Mouse (Mus musculus) E14TG2a.4 (cell line): ENCODE measurements around the gene Ero1l.
A peak's percentile ranks its signal among the peaks of the same experiment; 100 is the strongest.

Experiments
- H3K27me3 ChIP-seq: 2 replicates; pipeline ENCODE4 v1.6.1; 2014; ENCODE audit warnings: low read length, control low read depth; ENCODE audit not compliant: insufficient read depth
- H3K36me3 ChIP-seq: 2 replicates; pipeline ENCODE4 v1.6.1; 2014; ENCODE audit warnings: low read length, control low read depth; ENCODE audit not compliant: insufficient read depth
- H3K4me1 ChIP-seq: replicated peaks from 2 replicates; pipeline ENCODE4 v1.6.1; 2014; ENCODE audit warnings: low read depth, low read length, control low read depth
- H3K4me3 ChIP-seq: replicated peaks from 2 replicates; pipeline ENCODE4 v1.5.1; 2014; ENCODE audit warnings: mild to moderate bottlenecking, low read length
- H3K9me3 ChIP-seq: 2 replicates; pipeline ENCODE4 v1.6.1; 2014; ENCODE audit warnings: low read length, control low read depth
- CTCF ChIP-seq: conservative IDR thresholded peaks from 2 replicates; pipeline ENCODE4 v1.5.1; 2014; ENCODE audit warnings: low read length
- NANOG ChIP-seq: IDR thresholded peaks from 2 replicates; pipeline ENCODE4 v1.6.1; 2014; ENCODE audit warnings: borderline replicate concordance, low read length, mixed read lengths
- POU5F1 ChIP-seq: IDR thresholded peaks from 2 replicates; pipeline ENCODE4 v1.6.1; 2014; ENCODE audit warnings: low read length, borderline replicate concordance

The Ero1l gene

GRCm38 (mm10) chr14:45328072-45328713 is 9.6 kb upstream of the Ero1l start:
- no peak for TF ChIP-seq NANOG
- TF ChIP-seq POU5F1, result no peak
- TF ChIP-seq CTCF, result no peak

GRCm38 (mm10) chr14:45325471-45325870 is 6.9 kb upstream of the Ero1l start:
- H3K4me3 ChIP-seq, result no peak overlapping the region
- H3K9me3 ChIP-seq, result no peaks in the 10 kb centered on the region
- peaks cover 11% of the 10 kb centered on the region for H3K4me1 ChIP-seq
- TF ChIP-seq CTCF (no peak), NANOG (no peak), POU5F1 (no peak)
- no peaks in the 10 kb centered on the region for H3K27me3 ChIP-seq
- no peaks in the 10 kb centered on the region for H3K36me3 ChIP-seq

More at GRCm38 (mm10) chr14:45328072-45328713, 9.6 kb upstream of the Ero1l start:
- H3K9me3 ChIP-seq, result no peaks in the 10 kb centered on the region
- H3K4me3 ChIP-seq, result 0 out of 2 replicates have a peak overlapping the region, but pooled peaks have one; percentile 100
- H3K4me1 ChIP-seq, result peaks cover 21% of the 10 kb centered on the region
- no peaks in the 10 kb centered on the region for H3K27me3 ChIP-seq
- H3K36me3 ChIP-seq, result peaks cover 21% of the 10 kb centered on the region

DNA sequence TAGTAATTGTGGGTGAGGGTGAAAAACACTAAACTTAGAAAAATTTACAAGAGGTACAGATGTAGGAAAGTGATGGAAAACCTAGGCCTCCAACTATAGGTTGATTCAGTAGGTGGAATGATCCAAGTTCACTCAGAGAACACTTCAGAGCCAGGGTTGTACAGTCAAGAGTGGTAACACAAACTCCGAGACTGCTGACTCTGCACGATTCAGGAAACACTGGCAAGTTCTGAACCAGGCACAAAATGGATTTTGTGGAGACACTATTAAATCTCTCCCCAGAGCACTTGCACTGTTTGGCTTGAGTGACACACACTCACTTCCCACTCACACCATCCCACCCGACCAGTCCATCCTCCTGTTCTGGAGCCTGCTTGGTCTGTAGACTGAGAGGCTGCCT is 4.7 kb upstream of the Ero1l start:
- H3K4me3 ChIP-seq, result no peak overlapping the region
- H3K9me3 ChIP-seq, result no peaks in the 10 kb centered on the region
- H3K4me1 ChIP-seq, result peaks cover 10% of the 10 kb centered on the region
- TF ChIP-seq NANOG (no peak), CTCF (no peak), POU5F1 (no peak)
- no peaks in the 10 kb centered on the region for H3K36me3 ChIP-seq
- H3K27me3 ChIP-seq, result no peaks in the 10 kb centered on the region

DNA sequence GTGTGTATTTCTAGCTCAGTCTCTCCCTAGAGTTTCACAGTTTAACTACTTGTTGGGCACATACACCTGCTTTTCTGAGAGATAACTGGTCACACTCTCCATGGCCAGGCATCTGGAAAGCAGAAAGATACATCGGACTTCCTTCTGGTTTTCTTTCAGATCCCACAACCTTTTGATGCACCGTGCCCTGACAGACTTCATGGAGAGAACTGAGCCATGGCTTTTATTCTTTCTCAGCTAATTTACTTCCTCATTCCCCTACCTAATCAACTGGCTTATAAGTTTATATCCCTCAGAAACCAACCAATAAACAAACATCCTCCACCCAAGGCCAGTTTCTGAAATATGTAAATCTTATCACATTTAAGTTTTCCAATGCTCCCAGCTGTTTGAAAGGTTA is 3.9 kb upstream of the Ero1l start:
- no peak overlapping the region for H3K4me3 ChIP-seq
- no peaks in the 10 kb centered on the region for H3K9me3 ChIP-seq
- peaks cover 11% of the 10 kb centered on the region for H3K4me1 ChIP-seq
- H3K27me3 ChIP-seq, result no peaks in the 10 kb centered on the region
- no peak for TF ChIP-seq NANOG
- no peak for TF ChIP-seq POU5F1
- no peak for TF ChIP-seq CTCF
- H3K36me3 ChIP-seq, result no peaks in the 10 kb centered on the region

- Histone ChIP-seq H3K4me1 (peaks cover 20% of the 10 kb centered on the region), H3K36me3 (no peaks in the 10 kb centered on the region), H3K27me3 (no peaks in the 10 kb centered on the region), H3K4me3 (no peak overlapping the region), H3K9me3 (no peaks in the 10 kb centered on the region)
- TF ChIP-seq CTCF, result no peak
- no peak for TF ChIP-seq NANOG
- no peak for TF ChIP-seq POU5F1
Observed at GRCm38 (mm10) chr14:45321622-45322021, 3.1 kb upstream of the Ero1l start.

GRCm38 (mm10) chr14:45321067-45321466 is 2.5 kb upstream of the Ero1l start:
- H3K4me1 ChIP-seq, result peaks cover 24% of the 10 kb centered on the region
- H3K9me3 ChIP-seq, result no peaks in the 10 kb centered on the region
- no peak overlapping the region for H3K4me3 ChIP-seq
- no peak for TF ChIP-seq CTCF
- TF ChIP-seq NANOG, result no peak
- no peak for TF ChIP-seq POU5F1
- H3K36me3 ChIP-seq, result no peaks in the 10 kb centered on the region
- H3K27me3 ChIP-seq, result no peaks in the 10 kb centered on the region

GRCm38 (mm10) chr14:45320111-45320510 is 1.5 kb upstream of the Ero1l start:
- Histone ChIP-seq H3K4me3 (no peak overlapping the region), H3K4me1 (peaks cover 29% of the 10 kb centered on the region), H3K36me3 (no peaks in the 10 kb centered on the region), H3K27me3 (no peaks in the 10 kb centered on the region), H3K9me3 (no peaks in the 10 kb centered on the region)
- TF ChIP-seq CTCF, result no peak
- TF ChIP-seq NANOG, result no peak
- TF ChIP-seq POU5F1, result no peak

GRCm38 (mm10) chr14:45319237-45319610 is 653 bp upstream of the Ero1l start:
- H3K9me3 ChIP-seq, result no peaks in the 10 kb centered on the region
- peak overlapping the region; percentile 98; the same call in 1 of the 2 replicates for H3K4me3 ChIP-seq
- H3K27me3 ChIP-seq, result no peaks in the 10 kb centered on the region
- H3K4me1 ChIP-seq, result peaks cover 31% of the 10 kb centered on the region
- no peaks in the 10 kb centered on the region for H3K36me3 ChIP-seq
- TF ChIP-seq NANOG (no peak), POU5F1 (no peak), CTCF (no peak)

GRCm38 (mm10) chr14:45317921-45318411 is 605 bp downstream of the Ero1l start:
- no peak for TF ChIP-seq NANOG
- no peak for TF ChIP-seq POU5F1
- no peak for TF ChIP-seq CTCF
- peak overlapping the region; percentile 98 for H3K4me3 ChIP-seq
- H3K9me3 ChIP-seq, result no peaks in the 10 kb centered on the region
- no peaks in the 10 kb centered on the region for H3K27me3 ChIP-seq
- peaks cover 41% of the 10 kb centered on the region for H3K4me1 ChIP-seq
- peaks cover 7% of the 10 kb centered on the region; the same call in 1 of the 2 replicates for H3K36me3 ChIP-seq
